Mouse (Mus musculus) bone marrow, adult 2 months (tissue): ENCODE data around the gene Zfp119b.

Experiments used
- CTCF ChIP-seq: fragments of 200-500 bp; IDR thresholded peaks from 2 replicates; pipeline ENCODE4 v1.5.1; 2011; ENCODE audit warnings: low read length, control low read depth; ENCODE audit not compliant: control insufficient read depth, insufficient read depth
- POLR2A ChIP-seq: fragments of 200-500 bp; IDR thresholded peaks from 2 replicates; pipeline ENCODE4 v1.6.1; 2011; ENCODE audit warnings: low read depth, mild to moderate bottlenecking, control low read depth, low read length, borderline replicate concordance; ENCODE audit not compliant: control insufficient read depth

DNA sequence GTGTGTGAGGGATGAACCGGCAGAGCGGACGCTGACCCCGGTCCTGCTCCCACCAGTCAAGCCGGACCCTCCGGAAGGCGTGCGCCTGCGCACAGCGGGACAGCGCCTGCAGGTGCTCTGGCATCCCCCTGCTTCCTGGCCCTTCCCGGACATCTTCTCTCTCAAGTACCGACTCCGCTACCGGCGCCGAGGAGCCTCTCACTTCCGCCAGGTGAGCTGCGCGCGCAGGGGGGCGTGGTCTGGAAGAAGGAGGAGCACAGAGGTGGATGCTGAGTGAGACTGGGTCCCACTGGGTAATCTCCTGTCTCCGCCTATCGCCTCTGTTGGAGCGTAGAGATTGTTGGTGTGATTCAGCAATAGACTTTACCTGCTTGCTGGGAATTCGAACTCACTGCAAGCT lies 6.8 kb upstream of the Zfp119b start:
- TF ChIP-seq CTCF (no peak), POLR2A (no peak)
